Mouse (Mus musculus): ENCODE results near the gene Olfr1434.
"Not testable (repeated sequence)": the region's sequence is repeated elsewhere in the genome, so short reads cannot be mapped to it uniquely, and the experiment has no call there.

The Olfr1434 gene

GRCm38 (mm10) chr19:12279554-12279953 is at the start of gene Olfr1434:
TSS of gene Olfr1434 (plus strand) at chr19:12279854.
- DNase-seq, result no peak

GRCm38 (mm10) chr19:12232496-12232895 is 47.2 kb upstream of the Olfr1434 start, which contains the start of gene Olfr1432:
TSS of gene Olfr1432 (minus strand) at chr19:12232596.
- not testable (repeated sequence) for DNase-seq

GRCm38 (mm10) chr19:12241559-12241958 is 38.1 kb upstream of the Olfr1434 start, which contains the start of gene Olfr262:
TSS of gene Olfr262 (minus strand) at chr19:12241659.
- DNase-seq, result no peak

- DNase-seq, result no peak
These were observed 18.9 kb upstream of the Olfr1434 start, which contains the start of gene Olfr235 for GRCm38 (mm10) chr19:12260732-12261131. TSS of gene Olfr235 (plus strand) at chr19:12261032.

- no peak for DNase-seq
These were observed 13.3 kb downstream of the Olfr1434 start for GRCm38 (mm10) chr19:12292979-12293378.

- DNase-seq, result not testable (repeated sequence)
These were observed 19.4 kb downstream of the Olfr1434 start, which contains the start of gene Olfr1436 for GRCm38 (mm10) chr19:12299030-12299429. TSS of gene Olfr1436 (minus strand) at chr19:12299130.

- no peak for DNase-seq
These were observed 45.3 kb downstream of the Olfr1434 start, which contains the start of gene Olfr1437 for GRCm38 (mm10) chr19:12325001-12325400. TSS of gene Olfr1437 (minus strand) at chr19:12325101.

Data from kidney, postnatal 4 days (tissue).